Mouse (Mus musculus): ENCODE measurements around the gene Doc2g. TPM values are rescaled to one million over a fixed set of nuclear protein-coding genes. Genes with fewer than 3 reads are reported as not detected.
A peak's percentile ranks its signal among the peaks of the same experiment; 100 is the strongest.
"Not testable (repeated sequence)": the region's sequence is repeated elsewhere in the genome, so short reads cannot be mapped to it uniquely, and the experiment has no call there.

The Doc2g gene
- polyA plus RNA-seq, 1 experiment from 2014 or later, result 6.7 TPM

DNA sequence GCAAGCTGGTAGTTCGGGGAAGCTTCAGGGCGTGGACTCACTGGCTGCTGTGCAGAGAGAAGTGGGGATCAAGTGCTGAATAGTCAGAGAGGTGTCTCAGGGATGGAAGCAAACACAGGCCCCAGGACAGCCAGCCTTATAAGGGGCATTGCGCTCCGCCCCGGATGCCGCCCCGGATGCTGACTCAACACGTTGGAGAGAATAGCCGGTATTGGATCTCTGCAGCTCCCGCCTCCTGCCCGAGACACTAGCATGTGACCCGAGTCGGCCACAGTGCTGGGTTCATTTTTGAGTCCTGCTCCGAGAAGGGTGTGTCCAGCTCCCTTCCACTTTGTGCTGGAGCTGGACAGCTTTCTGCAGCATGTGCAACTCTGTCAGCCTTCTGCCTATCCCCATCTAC is 39.0 kb downstream of the Doc2g start:
- Histone ChIP-seq H3K27ac (replicated peaks) (no peak overlapping the region), H3K4me3 (replicated peaks) (no peak overlapping the region), H3K4me1 (peaks cover 13% of the 10 kb centered on the region; the same call in 1 of the 2 replicates), H3K27me3 (replicated peaks) (no peaks in the 10 kb centered on the region), H3K9ac (replicated peaks) (no peak overlapping the region), H3K4me2 (no peak overlapping the region), H3K36me3 (no peaks in the 10 kb centered on the region), H3K9me3 (replicated peaks) (no peaks in the 10 kb centered on the region)
- no peak for ATAC-seq (ENCODE audit: low FRiP score)
- WGBS, result 75% methylated on average over 14 of the region's 14 CpGs

DNA sequence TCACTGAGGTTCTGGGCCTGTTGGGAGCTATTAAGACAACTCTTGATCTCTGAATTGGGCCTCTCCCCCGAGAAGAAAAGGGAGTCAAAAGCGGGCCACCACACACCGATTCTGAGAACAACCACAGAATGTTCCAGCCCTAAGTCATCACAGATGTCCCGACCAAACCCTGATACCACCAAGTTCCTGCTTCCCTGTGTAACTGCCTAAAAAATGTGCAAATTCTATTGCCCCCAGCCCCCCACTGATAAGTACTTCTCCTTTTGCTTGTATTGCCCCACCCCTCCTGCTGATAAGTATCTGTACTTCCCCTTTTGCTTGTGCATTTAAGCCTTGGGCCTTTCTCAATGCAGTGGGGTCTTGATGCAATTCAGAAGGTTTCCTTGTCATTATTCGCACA is 41.0 kb downstream of the Doc2g start:
- H3K9ac ChIP-seq (replicated peaks); H3K4me2 ChIP-seq; H3K36me3 ChIP-seq; H3K4me3 ChIP-seq (replicated peaks); H3K27me3 ChIP-seq (replicated peaks); H3K27ac ChIP-seq (replicated peaks); H3K9me3 ChIP-seq (replicated peaks); ATAC-seq (ENCODE audit: low FRiP score); H3K4me1 ChIP-seq: not testable (repeated sequence)
- WGBS, result 90% methylated on average over 5 of the region's 5 CpGs

DNA sequence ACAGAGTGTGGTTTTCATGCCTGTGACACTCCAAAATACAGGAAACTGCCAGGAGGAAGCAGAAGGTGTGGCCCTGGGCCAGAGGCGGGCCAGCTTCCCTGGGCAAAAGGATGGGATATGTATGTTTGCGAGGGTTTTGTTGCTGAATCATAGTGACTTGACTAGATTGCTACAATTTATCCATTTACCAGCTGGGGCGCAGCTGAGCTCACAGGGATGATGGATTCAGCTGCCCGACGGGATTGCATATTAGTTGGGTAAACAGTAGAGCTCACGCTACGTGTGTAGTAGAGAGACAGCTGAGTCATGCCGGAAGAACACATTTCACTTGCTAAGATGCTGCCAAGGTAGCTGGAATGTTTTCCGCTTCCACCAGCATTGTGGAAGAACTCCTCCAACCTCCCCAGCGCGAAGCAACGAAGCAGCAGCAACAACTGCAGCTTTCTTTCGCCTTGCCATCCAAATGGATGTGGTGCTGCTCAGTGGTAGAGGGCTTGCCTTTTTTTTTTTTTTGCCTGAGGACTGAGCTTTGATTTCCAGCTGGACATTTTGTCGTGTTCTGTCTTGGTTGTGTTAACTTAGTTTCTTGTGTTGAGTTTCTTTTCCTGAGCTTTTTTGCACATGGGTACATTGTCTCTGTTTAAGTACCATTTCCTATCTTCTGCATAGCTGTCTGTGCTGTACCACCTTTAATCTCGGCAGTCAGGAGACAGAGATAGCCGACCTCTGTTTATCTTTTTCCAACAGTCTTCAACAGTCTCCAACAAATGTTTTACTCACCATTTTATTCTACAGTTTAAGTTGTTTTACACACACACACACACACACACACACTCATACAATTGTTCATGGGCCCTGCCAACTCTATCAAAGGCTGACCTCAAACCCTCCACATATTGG is 43.1 kb downstream of the Doc2g start, which contains the start of gene Gstp2:
Gene Gstp2 (minus strand): TSS at position 58 of the 900 bp plus-strand sequence.
- no peak for ATAC-seq (ENCODE audit: low FRiP score)
- 0 out of 2 replicates have a peak, but pooled peaks cover 2% of the 10 kb centered on the region for H3K4me1 ChIP-seq
- no peak within 1 kb of the TSS for H3K4me3 ChIP-seq (replicated peaks)
- peak within 1 kb of the TSS; percentile 32 for H3K4me2 ChIP-seq
- no peak within 1 kb of the TSS for H3K9ac ChIP-seq (replicated peaks)
- no peaks in the 10 kb centered on the region for H3K27me3 ChIP-seq (replicated peaks)
- 55% methylated on average over 16 of the region's 16 CpGs for WGBS
- H3K36me3 ChIP-seq, result no peaks in the 10 kb centered on the region
- H3K9me3 ChIP-seq (replicated peaks), result no peaks in the 10 kb centered on the region
- H3K27ac ChIP-seq (replicated peaks), result no peak within 1 kb of the TSS

DNA sequence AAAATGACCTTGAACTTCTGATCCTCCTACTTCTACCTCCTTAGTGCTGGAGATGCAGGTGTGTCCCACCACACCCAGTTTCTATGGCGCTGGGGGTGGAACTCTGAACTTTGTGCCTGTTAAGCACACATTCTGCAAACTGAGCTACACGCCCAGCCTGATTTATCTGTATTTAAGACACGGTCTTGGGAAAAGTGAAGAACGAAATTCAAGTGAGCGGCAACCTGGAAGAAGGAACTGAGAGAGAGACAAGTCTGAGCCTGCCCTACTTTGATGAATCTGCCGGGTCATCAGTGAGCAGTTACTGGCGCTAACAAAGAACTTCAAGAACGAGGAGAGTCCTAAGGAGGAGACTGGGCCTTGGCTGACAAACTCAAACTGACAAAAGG is 43.7 kb downstream of the Doc2g start:
- Histone ChIP-seq H3K4me1 (0 out of 2 replicates have a peak, but pooled peaks cover 2% of the 10 kb centered on the region), H3K36me3 (no peaks in the 10 kb centered on the region), H3K9ac (replicated peaks) (no peak overlapping the region), H3K4me2 (no peak overlapping the region), H3K27me3 (replicated peaks) (no peaks in the 10 kb centered on the region), H3K4me3 (replicated peaks) (no peak overlapping the region), H3K27ac (replicated peaks) (no peak overlapping the region), H3K9me3 (replicated peaks) (no peaks in the 10 kb centered on the region)
- WGBS, result 84% methylated on average over 8 of the region's 8 CpGs
- ATAC-seq (ENCODE audit: low FRiP score), result no peak

DNA sequence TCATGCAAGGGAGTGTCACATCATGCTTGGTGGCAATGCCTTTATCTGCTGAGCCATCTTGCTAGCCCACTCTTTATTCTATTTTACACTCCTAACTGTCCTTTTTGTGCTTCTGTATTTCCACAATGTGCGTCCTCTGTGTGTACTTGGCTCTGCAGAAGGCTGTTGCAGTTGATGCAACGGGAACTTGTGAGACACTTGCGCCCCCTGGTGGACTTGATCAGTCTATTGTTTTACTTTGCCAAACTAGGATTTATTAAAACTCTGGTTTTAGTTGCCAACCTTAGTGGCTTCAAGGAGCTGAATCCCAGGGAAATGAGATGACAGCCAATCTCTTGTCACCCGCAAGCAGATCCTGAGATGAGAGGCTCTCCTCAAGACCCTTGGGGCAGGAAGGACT is 44.7 kb downstream of the Doc2g start:
- Histone ChIP-seq H3K4me2 (no peak overlapping the region), H3K27me3 (replicated peaks) (no peaks in the 10 kb centered on the region), H3K9ac (replicated peaks) (no peak overlapping the region), H3K4me1 (0 out of 2 replicates have a peak, but pooled peaks cover 2% of the 10 kb centered on the region), H3K4me3 (replicated peaks) (no peak overlapping the region), H3K36me3 (no peaks in the 10 kb centered on the region), H3K9me3 (replicated peaks) (no peaks in the 10 kb centered on the region), H3K27ac (replicated peaks) (no peak overlapping the region)
- 13% methylated on average over 4 of the region's 4 CpGs for WGBS
- ATAC-seq (ENCODE audit: low FRiP score), result no peak

DNA sequence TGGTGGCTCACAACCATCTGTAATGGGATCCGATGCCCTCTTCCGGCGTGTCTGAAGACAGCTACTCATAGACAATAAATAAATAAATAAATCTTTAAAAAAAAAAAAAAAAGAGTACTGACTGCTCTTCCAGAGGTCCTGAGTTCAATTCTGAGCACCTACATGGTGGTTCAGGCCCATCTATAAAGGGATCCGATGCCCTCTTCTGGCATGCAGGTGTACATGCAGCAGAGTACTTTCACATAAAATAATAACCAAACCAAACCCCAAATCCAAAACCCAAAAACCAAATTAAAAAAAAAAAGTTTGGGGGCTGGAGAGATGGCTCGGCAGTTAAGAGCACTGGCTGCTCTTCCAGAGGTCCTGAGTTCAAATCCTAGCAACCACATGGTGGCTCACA is 46.0 kb downstream of the Doc2g start:
- not testable (repeated sequence) for H3K4me3 ChIP-seq (replicated peaks); H3K4me1 ChIP-seq; H3K4me2 ChIP-seq; H3K9me3 ChIP-seq (replicated peaks); H3K9ac ChIP-seq (replicated peaks); H3K27ac ChIP-seq (replicated peaks); H3K36me3 ChIP-seq; H3K27me3 ChIP-seq (replicated peaks); ATAC-seq (ENCODE audit: low FRiP score)
- 87% methylated on average over 5 of the region's 5 CpGs for WGBS

DNA sequence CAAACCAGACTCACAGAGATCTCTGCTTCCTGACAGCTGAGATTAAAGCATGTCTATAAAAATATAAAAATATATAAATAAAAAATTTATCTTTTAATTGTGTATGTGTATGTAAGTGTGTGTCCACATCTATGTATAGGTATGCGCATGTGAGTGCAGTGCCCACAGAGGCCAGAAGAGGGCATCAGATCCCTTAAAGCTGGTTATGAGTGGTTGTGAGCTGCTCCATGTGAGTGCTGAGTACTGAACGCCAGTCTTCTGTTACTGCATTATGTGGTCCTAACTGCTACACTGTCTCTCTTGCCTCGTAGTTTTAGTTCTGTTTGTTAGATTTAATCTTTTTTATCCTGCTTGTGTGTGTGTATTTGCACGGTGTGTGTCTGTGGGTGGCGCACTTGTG is 47.9 kb downstream of the Doc2g start:
- no peak for ATAC-seq (ENCODE audit: low FRiP score)
- Histone ChIP-seq H3K9ac (replicated peaks) (no peak overlapping the region), H3K4me3 (replicated peaks) (no peak overlapping the region), H3K27me3 (replicated peaks) (no peaks in the 10 kb centered on the region), H3K9me3 (replicated peaks) (no peaks in the 10 kb centered on the region), H3K27ac (replicated peaks) (no peak overlapping the region), H3K4me1 (0 out of 2 replicates have a peak, but pooled peaks cover 2% of the 10 kb centered on the region), H3K4me2 (no peak overlapping the region), H3K36me3 (no peaks in the 10 kb centered on the region)
- 95% methylated on average over 5 of the region's 5 CpGs for WGBS

DNA sequence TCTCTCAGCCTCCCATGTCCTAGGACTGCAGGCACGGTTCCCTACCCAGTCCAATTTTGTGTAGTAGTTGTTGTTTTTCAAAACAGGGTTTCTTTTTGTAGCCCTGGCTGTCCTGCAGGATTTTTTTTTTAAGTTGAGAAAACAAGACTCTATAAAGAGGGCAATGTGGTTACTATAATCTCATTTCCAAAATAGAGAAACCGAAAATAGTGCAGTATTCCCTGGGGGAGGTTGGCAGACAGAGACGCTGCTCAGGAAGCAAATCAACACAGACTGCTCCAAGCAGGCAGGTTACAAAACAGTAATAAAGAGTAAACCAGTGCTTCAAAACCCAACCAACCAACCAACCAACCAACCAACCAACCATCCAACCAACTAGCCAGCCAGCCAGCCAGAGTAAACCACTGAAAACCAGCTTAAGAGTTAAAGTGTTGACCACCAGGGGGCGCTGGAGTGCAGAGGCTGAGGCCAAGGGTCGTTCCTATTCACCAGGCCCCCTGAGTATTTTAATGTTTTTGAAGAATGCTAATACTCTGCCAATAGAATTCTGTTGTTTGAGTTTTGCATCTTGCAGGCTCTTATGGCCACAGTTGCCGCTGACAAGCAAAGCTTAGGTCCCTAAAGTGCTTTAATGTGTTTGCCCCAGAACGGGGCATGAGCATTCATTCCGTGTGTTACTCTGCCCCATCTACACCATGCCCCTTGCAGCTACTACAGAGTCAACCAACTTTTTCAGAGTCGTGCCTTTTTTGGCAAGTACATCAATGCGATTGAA is 48.8 kb downstream of the Doc2g start:
- WGBS, result 55% methylated on average over 10 of the region's 10 CpGs
- no peaks in the 10 kb centered on the region for H3K9me3 ChIP-seq (replicated peaks)

DNA sequence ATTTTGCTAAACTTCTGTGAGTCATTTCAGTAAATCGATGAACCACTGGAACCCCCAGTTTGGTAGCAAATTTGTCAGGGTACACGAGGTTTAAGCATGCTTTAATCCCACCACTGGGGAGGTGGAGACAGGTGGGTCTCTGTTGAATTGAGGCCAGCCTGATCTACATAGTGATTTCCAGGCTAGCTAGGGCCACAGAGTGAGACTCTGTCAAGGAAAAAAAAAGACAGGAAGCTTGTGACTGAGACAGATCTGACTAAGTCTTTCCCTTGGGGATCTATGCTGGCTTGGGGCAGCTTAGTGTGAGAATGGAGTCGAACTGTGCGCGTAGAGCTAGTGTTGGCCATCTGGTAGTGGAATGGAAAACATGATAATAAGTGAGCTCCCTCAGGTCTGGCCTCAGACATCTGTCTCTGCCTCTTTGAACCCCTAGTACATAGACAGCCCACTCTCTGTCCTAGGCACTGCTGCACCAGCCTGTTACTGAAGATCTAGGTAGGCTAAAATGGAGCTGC is 49.5 kb downstream of the Doc2g start:
- 75% methylated on average over 5 of the region's 5 CpGs for WGBS
- no peak for ATAC-seq (ENCODE audit: low FRiP score)
- Histone ChIP-seq H3K4me2 (no peak overlapping the region), H3K9me3 (replicated peaks) (no peaks in the 10 kb centered on the region), H3K9ac (replicated peaks) (no peak overlapping the region), H3K4me1 (no peaks in the 10 kb centered on the region), H3K27ac (replicated peaks) (no peak overlapping the region), H3K27me3 (replicated peaks) (no peaks in the 10 kb centered on the region), H3K36me3 (no peaks in the 10 kb centered on the region), H3K4me3 (replicated peaks) (no peak overlapping the region)

More for the DNA sequence above, 48.8 kb downstream of the Doc2g start:
- no peaks in the 10 kb centered on the region for H3K4me1 ChIP-seq
- H3K9ac ChIP-seq (replicated peaks), result no peak overlapping the region
- H3K4me3 ChIP-seq (replicated peaks), result no peak overlapping the region
- H3K27me3 ChIP-seq (replicated peaks), result no peaks in the 10 kb centered on the region
- no peak overlapping the region for H3K27ac ChIP-seq (replicated peaks)
- no peak overlapping the region for H3K4me2 ChIP-seq
- no peaks in the 10 kb centered on the region for H3K36me3 ChIP-seq
- no peak for ATAC-seq (ENCODE audit: low FRiP score)

DNA sequence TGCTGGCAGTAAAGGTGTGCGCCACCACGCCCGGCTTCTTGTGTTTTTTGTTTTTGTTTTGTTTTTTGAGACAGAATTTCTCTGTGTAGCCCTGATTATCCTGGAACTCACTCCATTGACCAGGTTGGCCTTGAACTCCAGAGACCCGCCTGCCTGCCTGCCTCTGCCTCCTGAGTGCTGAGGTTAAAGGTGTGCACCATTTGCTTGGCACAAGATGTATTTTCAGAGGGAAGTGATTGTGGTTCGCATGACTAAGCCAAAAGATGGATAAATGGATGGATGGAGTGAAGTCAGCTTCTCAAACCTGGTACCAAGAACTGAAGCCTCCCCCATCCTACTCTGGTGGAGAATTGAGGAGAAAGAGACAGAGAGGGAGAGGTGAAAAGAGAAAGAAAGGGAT is 51.5 kb downstream of the Doc2g start:
- WGBS, result 93% methylated on average over 5 of the region's 5 CpGs
- no peak for ATAC-seq (ENCODE audit: low FRiP score)
- Histone ChIP-seq H3K27ac (replicated peaks) (no peak overlapping the region), H3K4me3 (replicated peaks) (no peak overlapping the region), H3K27me3 (replicated peaks) (no peaks in the 10 kb centered on the region), H3K36me3 (no peaks in the 10 kb centered on the region), H3K4me1 (no peaks in the 10 kb centered on the region), H3K4me2 (no peak overlapping the region), H3K9ac (replicated peaks) (no peak overlapping the region), H3K9me3 (replicated peaks) (no peaks in the 10 kb centered on the region)

DNA sequence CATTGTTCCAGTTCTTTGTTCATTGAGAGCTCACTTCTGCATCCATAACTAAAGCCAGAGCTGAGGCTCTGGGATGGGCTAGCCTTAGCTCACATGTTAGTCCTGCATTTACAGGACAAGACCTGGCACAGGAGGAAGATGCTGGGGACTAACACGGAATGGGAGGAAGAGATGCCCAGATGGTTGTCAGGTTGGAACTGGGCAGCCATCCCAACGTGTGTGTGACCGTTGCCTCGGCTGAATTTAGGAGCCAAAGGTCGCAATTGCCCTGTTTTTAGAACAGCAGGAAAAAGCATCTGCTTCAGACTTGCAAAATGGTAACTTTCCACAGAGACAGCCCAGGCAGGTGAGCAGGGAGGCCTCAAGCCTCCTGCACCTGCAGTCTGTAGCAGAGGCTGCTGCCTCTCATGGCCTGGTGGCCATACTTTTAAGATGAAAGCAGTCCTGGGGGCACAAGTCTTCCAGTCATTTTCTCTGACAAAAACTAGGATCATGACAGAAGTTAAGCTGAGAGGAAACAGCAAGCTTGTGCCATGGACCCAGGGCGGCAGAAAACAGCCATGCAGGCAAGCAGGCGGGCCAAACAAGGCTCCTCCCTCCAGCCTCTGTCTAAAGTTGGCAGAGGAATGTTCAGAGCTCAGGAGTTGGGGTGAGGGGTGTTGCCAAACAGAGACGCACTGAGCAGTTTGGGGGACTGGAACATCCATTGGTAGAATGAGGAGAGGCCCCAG is 52.3 kb downstream of the Doc2g start:
- Histone ChIP-seq H3K27ac (replicated peaks) (no peak overlapping the region), H3K4me3 (replicated peaks) (no peak overlapping the region), H3K9ac (replicated peaks) (no peak overlapping the region), H3K27me3 (replicated peaks) (no peaks in the 10 kb centered on the region), H3K4me1 (no peaks in the 10 kb centered on the region), H3K9me3 (replicated peaks) (no peaks in the 10 kb centered on the region), H3K36me3 (no peaks in the 10 kb centered on the region), H3K4me2 (no peak overlapping the region)
- 82% methylated on average over 8 of the region's 8 CpGs for WGBS
- ATAC-seq (ENCODE audit: low FRiP score), result no peak
